Mouse (Mus musculus): ENCODE results near the gene Pdia5.

Gene Pdia5

GRCm38 (mm10) chr16:35484526-35485233 is 6.0 kb downstream of the Pdia5 start:
- no peak for DNase-seq (ENCODE audit: low spot score in 2 of 2)

GRCm38 (mm10) chr16:35484105-35484504 is 6.6 kb downstream of the Pdia5 start:
- DNase-seq (ENCODE audit: low spot score in 2 of 2) = no peak

DNA sequence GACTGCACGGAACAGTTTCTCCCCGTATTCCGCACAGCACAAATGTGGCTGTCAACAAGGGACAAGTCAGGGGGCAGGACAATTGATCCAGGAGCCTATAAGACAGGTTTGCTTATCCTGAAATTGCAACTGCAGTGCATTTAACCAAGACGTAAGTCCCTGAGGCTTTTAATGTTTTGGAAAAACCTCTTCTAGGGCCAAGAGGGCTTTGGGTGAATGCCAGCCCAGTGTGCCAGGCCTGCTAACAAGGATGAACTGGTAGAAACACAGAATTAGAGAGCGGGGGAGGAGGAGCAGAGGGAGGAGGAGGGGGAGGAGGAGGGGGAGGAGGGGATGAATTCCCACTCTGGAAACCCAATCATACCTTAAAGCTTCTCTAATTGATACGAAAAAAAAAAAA is 11.4 kb downstream of the Pdia5 start:
- DNase-seq (ENCODE audit: low spot score in 2 of 2) = no peak

- DNase-seq (ENCODE audit: low spot score in 2 of 2) = no peak
Measured at GRCm38 (mm10) chr16:35477273-35477672, 13.4 kb downstream of the Pdia5 start.

- peak in 1 of 2 experiments; percentile 43 for DNase-seq (ENCODE audit: low spot score in 2 of 2)
Measured at GRCm38 (mm10) chr16:35472569-35473275, 18.0 kb downstream of the Pdia5 start.

GRCm38 (mm10) chr16:35471841-35472568 is 18.7 kb downstream of the Pdia5 start:
- DNase-seq (ENCODE audit: low spot score in 2 of 2) = no peak

GRCm38 (mm10) chr16:35470983-35471382 is 19.7 kb downstream of the Pdia5 start:
- no peak for DNase-seq (ENCODE audit: low spot score in 2 of 2)

- DNase-seq (ENCODE audit: low spot score in 2 of 2) = peak in 1 of 2 experiments; percentile 20
Measured at GRCm38 (mm10) chr16:35470096-35470495, 20.6 kb downstream of the Pdia5 start.

GRCm38 (mm10) chr16:35469016-35469415 is 21.7 kb downstream of the Pdia5 start:
- no peak for DNase-seq (ENCODE audit: low spot score in 2 of 2)

DNA sequence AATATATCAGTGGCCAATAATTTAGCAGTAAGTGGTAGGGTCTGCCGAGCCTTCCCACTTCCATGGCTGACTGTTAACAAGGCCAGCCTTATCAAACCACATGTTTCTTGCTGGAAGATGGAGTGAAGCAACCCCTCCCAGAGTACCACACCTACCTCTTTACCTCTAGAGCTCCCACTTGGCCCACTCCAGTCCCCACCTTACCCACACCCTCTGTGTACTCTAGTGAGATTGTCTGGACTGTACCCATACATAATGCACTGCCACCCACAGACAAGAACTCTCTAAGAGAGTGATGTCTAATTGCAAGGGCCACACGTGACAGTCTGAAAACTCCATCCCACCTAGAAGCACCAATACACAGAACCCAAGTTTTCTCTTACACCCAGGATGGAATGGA is 23.6 kb downstream of the Pdia5 start:
- no peak for DNase-seq (ENCODE audit: low spot score in 2 of 2)

GRCm38 (mm10) chr16:35465808-35466351 is 24.8 kb downstream of the Pdia5 start:
- no peak for DNase-seq (ENCODE audit: low spot score in 2 of 2)

DNA sequence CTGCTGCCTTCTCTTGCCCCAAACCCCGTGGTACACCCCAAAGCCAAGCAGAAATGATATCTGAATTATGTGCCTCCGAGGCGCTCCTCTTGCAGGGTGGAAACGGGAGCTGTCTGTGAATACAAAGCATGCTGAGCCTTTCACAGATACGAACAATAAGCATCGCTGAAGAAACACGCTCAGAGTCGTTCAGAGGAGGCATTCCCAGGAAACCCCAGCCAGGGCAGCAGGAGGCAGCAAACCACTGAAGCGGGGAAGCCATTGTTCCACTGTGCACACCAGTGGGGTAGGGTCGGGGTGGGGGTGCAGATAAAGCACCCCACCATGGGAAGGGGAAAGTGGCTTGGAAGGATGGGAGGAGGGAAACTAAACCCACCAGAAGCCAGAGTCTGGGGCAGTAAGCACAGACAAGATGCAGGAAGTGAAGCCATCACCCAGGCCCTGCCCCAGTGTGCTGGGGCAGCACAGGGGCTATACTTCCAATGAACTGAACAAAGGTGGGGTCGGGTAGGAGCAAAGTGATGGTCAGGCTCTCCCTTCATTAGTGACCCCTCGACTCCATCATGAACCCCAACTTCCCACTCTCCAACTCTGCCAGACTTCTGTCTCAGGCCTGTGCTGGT is 25.9 kb downstream of the Pdia5 start:
- no peak for DNase-seq (ENCODE audit: low spot score in 2 of 2)

GRCm38 (mm10) chr16:35463708-35464107 is 27.0 kb downstream of the Pdia5 start:
- DNase-seq (ENCODE audit: low spot score in 2 of 2) = no peak

- no peak for DNase-seq (ENCODE audit: low spot score in 2 of 2)
Measured at GRCm38 (mm10) chr16:35462955-35463354, 27.7 kb downstream of the Pdia5 start.

DNA sequence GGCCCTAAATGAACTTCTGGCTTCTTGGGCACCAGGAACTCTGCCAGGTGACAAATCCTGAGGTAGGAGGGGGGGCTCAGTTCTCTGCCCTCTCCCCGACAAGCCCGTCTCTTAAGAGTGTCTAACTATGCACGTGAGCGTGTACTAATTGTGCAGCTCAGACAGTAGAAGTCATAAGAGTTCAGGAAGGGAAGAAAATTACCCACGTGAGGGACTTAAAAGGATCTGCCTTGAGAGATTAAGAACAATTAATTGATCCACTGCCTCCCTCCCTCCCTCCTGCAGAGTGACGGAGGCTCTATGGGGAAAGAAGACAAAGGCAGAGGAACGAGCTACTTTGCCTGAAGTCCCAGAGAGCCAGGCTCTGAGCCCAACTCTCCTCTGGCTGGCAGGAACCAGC is 31.1 kb downstream of the Pdia5 start:
- no peak for DNase-seq (ENCODE audit: low spot score in 2 of 2)

DNA sequence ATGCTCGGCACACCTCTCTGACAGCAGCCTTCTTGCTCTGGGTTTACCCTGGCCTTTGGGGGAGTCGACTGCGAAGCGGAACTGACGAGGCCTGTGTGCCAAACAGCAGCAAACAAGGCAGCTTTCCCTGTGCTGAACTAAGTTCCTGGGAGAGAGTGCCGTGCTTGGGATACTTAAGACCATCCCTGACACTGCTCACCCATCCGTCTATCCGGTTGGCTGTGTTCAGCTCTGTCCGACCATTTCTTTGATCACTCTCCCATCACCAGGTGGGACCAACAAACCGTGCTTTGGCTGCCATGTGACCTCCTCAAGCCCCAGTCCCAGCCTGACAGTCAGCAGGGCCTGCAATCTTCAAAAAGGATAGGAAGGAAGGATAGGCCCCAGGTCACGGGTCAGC is 32.4 kb downstream of the Pdia5 start:
- DNase-seq (ENCODE audit: low spot score in 2 of 2) = no peak

DNA sequence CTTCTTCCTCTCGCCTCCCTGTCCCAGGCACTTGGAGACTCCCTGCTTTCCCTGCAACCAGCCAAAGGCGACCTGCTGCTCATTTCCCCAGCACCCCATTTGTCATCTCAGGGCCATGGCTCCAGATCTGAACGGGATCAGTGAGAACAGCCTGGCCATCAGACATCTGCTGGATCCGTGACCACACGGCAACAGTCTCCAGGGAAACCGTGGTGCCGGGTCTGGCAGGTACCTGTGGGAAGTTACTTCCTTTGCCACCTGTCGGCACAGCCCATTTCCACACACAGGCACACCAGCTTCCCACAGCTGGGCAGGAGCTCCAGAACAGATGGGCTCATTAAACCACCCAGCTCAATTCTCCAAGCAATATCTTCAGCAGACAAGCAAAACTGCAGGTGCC is 33.2 kb downstream of the Pdia5 start:
- no peak for DNase-seq (ENCODE audit: low spot score in 2 of 2)

DNA sequence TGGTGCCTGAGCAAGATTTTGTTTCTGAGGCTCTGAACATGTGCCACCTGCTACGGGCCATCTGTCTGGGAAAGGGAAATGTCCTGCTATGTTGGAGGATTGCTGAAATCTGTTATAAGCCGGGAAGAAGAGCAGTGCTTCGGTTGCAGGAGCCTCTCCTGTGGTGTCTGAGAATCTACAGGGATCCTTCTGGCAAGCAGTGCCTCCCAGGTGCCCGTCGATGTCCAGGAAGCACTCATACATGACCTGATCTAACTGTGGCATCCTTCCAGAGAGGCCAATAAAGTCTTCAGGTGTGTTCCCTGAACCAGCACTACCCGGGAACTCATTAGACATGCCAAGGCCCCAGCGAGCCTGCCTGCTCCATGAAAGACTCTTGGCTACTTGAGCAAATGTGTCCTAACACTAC is 33.7 kb downstream of the Pdia5 start:
- DNase-seq (ENCODE audit: low spot score in 2 of 2) = no peak

DNA sequence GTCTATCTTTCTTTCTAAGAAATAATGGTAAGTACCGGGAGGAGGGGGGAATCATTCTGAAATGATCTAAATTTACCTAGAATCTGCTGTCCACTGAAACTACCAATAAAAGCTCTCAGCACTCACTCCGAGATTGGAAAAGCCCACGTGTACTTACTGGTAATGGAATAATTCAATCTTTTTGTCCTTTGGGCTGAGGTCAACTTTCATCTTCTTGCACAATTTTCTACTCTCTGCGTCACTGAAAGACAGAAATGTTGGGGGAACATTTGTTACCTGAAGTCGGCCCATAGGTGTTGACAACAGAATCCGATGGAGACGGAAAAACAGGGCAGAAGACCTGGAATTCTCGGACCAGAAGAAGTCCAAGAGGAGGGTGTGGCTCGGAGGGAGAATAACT is 34.4 kb downstream of the Pdia5 start:
- DNase-seq (ENCODE audit: low spot score in 2 of 2) = no peak

DNA sequence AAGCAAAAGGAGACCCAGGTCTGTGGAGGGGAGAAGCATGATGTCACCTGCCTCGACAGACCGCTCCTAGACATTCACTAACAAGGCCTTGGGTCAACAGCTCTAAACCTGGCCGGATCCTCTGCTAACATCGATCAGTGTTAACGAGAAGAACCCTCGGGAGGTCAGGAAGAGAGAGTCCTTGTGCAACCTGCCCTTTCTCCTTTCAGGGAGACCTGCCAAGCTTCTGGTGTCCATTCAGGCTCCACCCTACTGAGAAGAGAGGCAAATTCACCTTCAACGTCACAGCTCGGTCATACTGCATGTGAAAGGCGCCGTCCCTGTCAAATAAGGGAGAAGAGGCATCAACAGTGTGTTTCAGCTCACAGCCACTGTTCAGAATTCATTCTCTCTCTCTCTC is 34.9 kb downstream of the Pdia5 start:
- DNase-seq (ENCODE audit: low spot score in 2 of 2) = no peak

DNA sequence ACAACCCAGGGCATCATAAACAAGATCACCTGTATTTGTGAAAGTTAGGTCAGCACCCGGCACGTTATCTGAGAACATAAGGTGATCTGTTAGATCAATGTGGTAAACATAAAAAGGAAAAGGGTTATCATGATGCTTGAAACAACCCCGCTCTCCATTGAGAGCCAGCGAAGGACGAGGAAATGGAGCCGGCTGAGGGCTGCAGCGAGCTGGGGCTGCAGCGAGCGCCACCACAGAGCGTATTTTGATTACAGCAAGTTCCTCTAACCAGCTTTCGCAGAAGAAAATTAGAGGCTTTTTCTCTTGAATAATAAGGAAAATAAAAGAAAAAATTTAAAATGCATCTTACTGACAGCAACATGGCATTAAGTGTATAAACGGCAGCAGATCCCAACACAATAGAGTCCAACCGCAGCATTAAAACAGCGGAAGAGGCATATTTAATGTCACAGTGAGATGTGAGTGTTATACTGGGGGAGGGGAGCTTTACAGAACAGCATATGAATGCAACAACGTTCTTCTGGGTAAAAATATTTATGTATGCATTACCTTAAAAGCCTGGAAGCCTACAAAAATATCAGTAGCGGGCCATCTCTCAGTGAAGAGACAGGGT is 40.5 kb downstream of the Pdia5 start:
- no peak for DNase-seq (ENCODE audit: low spot score in 2 of 2)

DNA sequence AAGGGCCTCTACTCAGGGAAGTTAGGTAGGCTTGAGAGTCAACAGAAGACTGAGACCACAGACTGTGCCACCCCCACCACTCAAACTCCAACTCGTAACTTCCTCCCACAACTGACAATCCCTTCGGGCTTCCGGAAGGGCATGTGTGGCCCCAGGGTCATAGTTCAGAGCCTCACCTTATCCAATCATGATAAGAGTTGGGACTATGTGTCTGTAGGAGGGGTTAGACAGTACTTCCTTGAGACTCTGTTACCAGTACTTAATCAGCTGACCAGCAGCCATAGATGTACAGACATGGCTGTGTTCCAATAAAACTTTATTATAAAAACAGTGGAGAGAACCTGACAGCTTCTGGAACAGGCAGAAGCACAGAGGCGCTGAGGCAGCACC is 48.7 kb downstream of the Pdia5 start:
- DNase-seq (ENCODE audit: low spot score in 2 of 2) = no peak
